ENCODE assay signal across 9 mouse cellular contexts in the genomic region with DNA sequence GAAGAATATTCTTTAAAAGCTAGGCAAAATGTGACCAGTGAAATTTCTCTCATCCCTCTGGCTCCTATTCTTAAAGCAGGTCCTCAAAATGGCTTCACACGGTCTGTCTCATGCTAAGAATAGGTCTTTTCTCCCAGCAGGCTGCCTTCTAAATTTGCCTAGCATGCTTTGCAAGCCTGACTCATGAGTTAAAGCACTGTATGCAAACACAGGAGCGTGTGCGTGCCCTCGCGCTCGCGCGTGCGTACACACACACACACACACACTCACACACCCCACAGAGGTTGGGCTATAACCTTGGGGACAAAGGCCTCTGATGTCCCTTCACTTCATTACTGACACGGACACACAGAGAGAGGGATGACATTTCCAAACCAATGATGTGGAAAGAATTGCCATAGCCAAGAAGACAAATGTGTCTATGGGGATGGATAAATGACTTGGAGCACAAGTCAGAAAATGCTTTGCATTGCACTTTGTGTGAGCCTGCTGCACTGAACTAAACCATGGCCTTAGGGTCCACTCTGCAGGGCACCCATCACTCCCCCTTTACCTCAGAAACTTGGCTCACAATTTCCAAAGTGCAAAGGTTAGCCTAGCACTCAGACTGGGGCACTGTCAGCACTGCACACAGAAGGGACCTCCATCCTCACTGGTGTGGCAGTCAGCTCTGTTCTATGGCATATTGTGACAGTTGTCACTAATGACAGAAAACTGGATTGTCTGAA.
DNase-seq lines count a peak whose midpoint lies in the region; ATAC-seq and TF ChIP-seq lines count a peak whose summit lies in the region.
"Had no signal": no experiment of that assay in that cellular context is flagged by ENCODE, and none has a peak within 500 bp of the region (broad histone marks: within the 10 kb centered on the region; RNA-seq: fewer than 3 reads in every experiment).

No protein-coding gene starts in this region.

- H3K9me3 ChIP-seq in midbrain, embryonic 15.5 days = no peaks in the 10 kb centered on the region
- H3K9me3 ChIP-seq in midbrain, embryonic 10.5 days (replicated peaks) = no peaks in the 10 kb centered on the region

- no peak for TF ChIP-seq CTCF in left cerebral cortex, adult 2 months (IDR thresholded peaks at IDR 0.05)

- no peak overlapping the region for H3K27ac ChIP-seq in midbrain, embryonic 15.5 days
- H3K27ac ChIP-seq in midbrain, embryonic 10.5 days (replicated peaks) = no peak overlapping the region
- peak overlapping the region; percentile 75 for H3K27ac ChIP-seq in left cerebral cortex, adult 2 months

- no peak overlapping the region for H3K9ac ChIP-seq in midbrain, embryonic 15.5 days

- H3K4me3 ChIP-seq in midbrain, embryonic 15.5 days = no peak overlapping the region
- no peak overlapping the region for H3K4me3 ChIP-seq in midbrain, embryonic 10.5 days
- no peak overlapping the region for H3K4me3 ChIP-seq in left cerebral cortex, adult 2 months

- WGBS in midbrain, embryonic 15.5 days = 82% methylated on average over 10 of the region's 10 CpGs
- 88% methylated on average over 10 of the region's 10 CpGs for WGBS in midbrain, embryonic 10.5 days

- no peak overlapping the region for H3K4me2 ChIP-seq in midbrain, embryonic 15.5 days

- intact Hi-C loops in left cerebral cortex, adult 2 months (cut with DNase I) = no loop called here

- DNase-seq in cerebellum, postnatal 25 days = peak; percentile 40 to 49
- no peak for DNase-seq in cerebellum, postnatal 4 days (ENCODE audit: low spot score in 2 of 2)
- no peak for DNase-seq in midbrain, embryonic 10.5 days (ENCODE audit: low spot score)
- DNase-seq in left cerebral cortex, adult 2 months (ENCODE audit: extremely low spot score in 1 of 2, low spot score in 2 of 2) = peak; percentile 31 to 36
- peak; percentile 21 for DNase-seq in right cerebral cortex, postnatal 14 days
- DNase-seq in adrenal gland, postnatal 10 days = no peak
- no peak for DNase-seq in lung, postnatal 36 days
- DNase-seq: lung, postnatal 10 days had no signal

- H3K36me3 ChIP-seq in midbrain, embryonic 15.5 days (replicated peaks) = no peaks in the 10 kb centered on the region
- H3K36me3 ChIP-seq in midbrain, embryonic 10.5 days = no peaks in the 10 kb centered on the region

- peak; percentile 69; the same call in 1 of the 2 replicates for ATAC-seq in midbrain, embryonic 15.5 days (replicated peaks)

- no peaks in the 10 kb centered on the region; the same call in 1 of the 2 replicates for H3K4me1 ChIP-seq in midbrain, embryonic 15.5 days
- 0 out of 2 replicates have a peak, but pooled peaks cover 3% of the 10 kb centered on the region for H3K4me1 ChIP-seq in midbrain, embryonic 10.5 days

- no peaks in the 10 kb centered on the region for H3K27me3 ChIP-seq in midbrain, embryonic 15.5 days (replicated peaks)
- no peaks in the 10 kb centered on the region for H3K27me3 ChIP-seq in midbrain, embryonic 10.5 days (ENCODE audit: low read depth, poor library complexity, severe bottlenecking)

Comparison
In these comparisons a context has a peak if more than half of its experiments do, and no peak if none do; other contexts are left out.
1. DNase-seq: peak in cerebellum, postnatal 25 days (2 of 2), left cerebral cortex, adult 2 months (2 of 2) and right cerebral cortex, postnatal 14 days (single experiment); none in cerebellum, postnatal 4 days (0 of 2), midbrain, embryonic 10.5 days (single experiment), adrenal gland, postnatal 10 days (single experiment) and lung, postnatal 36 days (single experiment).